Mouse (Mus musculus) gastrocnemius, adult 2 months (tissue): ENCODE data around the gene Tsga10ip. TPM values are rescaled to one million over a fixed set of nuclear protein-coding genes. Genes with fewer than 3 reads are reported as not detected.

ENCODE experiments used
- DNase-seq: peaks from one replicate; pipeline ENCODE4 v3.0.0; 2022
- H3K27ac ChIP-seq: fragments of 200-600 bp; 2 replicates; pipeline ENCODE4 v1.8.1; 2022; ENCODE audit warnings: mild to moderate bottlenecking
- H3K4me3 ChIP-seq: fragments of 200-600 bp; 2 replicates; pipeline ENCODE4 v1.8.1; 2022; ENCODE audit warnings: mild to moderate bottlenecking, moderate library complexity
- CTCF ChIP-seq: fragments of 200-600 bp; IDR thresholded peaks from 2 replicates; pipeline ENCODE4 v1.8.1; 2022; ENCODE audit warnings: antibody characterized with exemption, mild to moderate bottlenecking, moderate library complexity
- intact Hi-C: fragments of 180-260 bp; cut with DNase I; formaldehyde crosslinking; loops from one replicate; pipeline ENCODE4 v1.15.1; 2025
- total RNA-seq, 2 experiments: library from RNA; stranded (reverse); gene quantifications; 2 replicates each; pipeline ENCODE4 v1.2.3; 2021

Tsga10ip gene
- total RNA-seq, 2 experiments from 2014 or later: 1.3 to 2.7 TPM

DNA sequence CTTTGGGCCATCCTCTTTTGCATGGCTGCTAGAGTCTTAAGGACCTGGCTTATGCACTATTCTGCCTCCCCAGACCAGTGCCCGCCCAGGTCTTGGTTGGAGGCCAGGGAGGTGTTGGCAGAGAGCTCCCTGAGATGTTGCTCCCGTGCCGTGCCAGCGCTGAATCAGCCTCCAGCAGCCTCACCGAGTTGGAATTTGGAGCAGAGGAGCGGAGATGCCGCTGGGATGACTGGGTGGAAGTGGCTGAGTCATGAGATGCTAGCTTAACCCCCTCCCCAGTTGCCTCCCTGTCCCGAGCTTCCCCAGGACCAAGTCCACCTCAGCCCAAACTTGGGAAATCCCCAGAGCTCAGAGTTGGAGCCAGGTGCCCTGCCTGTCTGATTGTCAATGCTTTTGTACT is 27.5 kb upstream of the Tsga10ip start:
- Histone ChIP-seq H3K27ac (peak overlapping the region; percentile 52), H3K4me3 (no peak overlapping the region)
- intact Hi-C loops: no loop called here
- peak; percentile 94 for DNase-seq
- no peak for TF ChIP-seq CTCF

DNA sequence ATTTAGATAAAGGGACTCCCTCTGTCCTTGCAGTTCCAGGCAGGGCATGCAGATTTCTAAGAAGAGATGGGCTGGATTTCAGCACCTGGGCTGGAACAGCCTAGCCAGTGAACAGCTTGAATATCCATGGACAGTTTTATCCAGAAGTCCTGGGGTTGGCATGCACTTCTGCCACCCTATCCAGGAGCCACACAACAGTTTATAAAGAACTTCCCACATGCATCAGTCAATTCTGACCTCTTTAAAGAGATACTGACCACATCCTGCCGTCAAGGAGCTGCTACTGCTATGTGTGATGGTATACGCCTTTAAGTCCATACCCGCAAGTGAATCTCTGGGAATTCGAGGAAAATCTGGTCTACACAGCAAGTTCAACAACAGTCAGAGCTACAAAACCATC is 26.9 kb upstream of the Tsga10ip start:
- intact Hi-C loops: no loop called here
- H3K27ac ChIP-seq: peak overlapping the region; percentile 52
- TF ChIP-seq CTCF: no peak
- DNase-seq: no peak
- no peak overlapping the region for H3K4me3 ChIP-seq

DNA sequence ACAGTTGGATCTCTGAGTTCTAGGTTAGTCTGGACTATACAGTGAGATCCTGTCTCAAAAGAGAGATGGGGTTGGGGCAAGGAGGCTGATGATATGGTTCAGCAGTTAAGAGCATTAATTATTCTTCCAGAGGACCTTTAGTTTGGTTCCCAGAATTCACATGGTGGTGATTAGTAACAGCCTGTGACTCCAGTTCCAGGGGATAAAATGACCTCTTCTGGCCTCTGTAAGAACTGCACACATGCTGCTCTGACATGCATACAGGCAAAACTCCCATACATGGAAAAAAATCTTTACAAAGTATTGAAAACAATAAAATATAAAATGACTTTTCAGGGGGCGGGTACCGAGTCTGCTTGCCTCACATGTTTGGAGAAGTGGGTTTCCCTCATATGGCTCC is 25.8 kb upstream of the Tsga10ip start:
- intact Hi-C loops: no loop called here
- peak overlapping the region; percentile 66 for H3K27ac ChIP-seq
- no peak for DNase-seq
- no peak overlapping the region for H3K4me3 ChIP-seq
- TF ChIP-seq CTCF: peak; percentile 68

DNA sequence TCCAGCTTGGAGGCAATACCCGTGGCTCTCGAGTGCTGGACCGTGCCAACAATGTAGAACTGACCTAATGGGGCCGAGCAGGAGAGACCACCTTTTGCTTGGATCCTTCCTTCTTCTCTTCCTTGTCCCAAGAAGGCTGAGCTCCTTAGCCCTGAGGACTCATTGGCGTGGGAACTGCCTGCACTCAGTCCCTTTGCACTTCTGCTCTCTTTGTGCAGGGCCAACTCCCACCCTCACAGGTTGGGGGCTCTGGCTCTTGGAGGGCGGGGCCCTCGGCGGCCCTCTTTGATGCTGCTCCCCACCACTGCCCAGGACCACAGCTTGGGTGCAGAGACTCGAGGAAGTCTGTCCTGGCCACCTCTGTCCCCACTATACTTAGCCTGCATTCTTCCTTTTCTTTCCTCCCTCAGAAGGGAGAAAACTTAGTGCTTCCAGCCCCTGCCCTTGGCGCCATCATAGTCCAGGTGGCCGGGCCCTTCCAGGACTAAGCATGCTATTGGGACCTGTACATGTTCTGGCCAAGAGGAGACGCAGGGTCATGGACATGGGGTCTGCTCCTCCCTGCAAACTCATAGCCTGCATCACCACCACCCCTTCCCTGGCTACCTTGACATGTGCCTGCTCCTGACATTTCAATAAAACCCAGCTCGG is 24.4 kb upstream of the Tsga10ip start:
- H3K27ac ChIP-seq: peak overlapping the region; percentile 98
- peak overlapping the region; percentile 99 for H3K4me3 ChIP-seq
- intact Hi-C loops: no loop called here
- no peak for TF ChIP-seq CTCF
- no peak for DNase-seq

DNA sequence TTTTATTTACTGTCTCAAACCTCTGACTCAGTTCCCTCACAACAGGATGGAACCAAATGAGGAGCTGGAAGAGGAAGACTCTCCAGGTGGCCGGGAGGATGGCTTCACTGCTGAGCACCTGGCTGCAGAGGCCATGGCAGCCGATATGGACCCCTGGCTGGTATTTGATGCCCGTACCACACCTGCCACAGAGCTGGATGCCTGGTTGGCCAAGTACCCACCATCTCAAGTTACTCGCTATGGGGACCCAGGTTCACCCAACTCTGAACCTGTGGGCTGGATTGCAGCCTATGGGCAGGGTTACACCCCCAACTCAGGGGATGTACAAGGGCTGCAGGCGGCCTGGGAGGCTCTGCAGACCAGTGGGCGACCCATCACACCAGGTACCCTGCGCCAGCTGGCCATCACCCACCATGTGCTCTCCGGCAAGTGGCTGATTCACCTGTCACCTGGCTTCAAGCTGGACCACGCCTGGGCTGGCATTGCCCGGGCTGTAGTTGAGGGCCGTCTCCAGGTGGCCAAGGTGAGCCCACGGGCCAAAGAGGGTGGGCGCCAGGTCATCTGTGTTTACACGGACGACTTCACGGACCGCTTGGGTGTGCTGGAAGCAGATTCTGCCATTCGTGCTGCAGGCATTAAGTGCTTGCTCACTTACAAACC is 23.7 kb upstream of the Tsga10ip start:
- intact Hi-C loops: loop anchor here (2.0 kb wide), 2 partner anchors 17 to 63 kb away; partner anchors contain the start of gene Mus81
- H3K4me3 ChIP-seq: peak overlapping the region; percentile 99
- peak overlapping the region; percentile 98 for H3K27ac ChIP-seq
- no peak for TF ChIP-seq CTCF
- DNase-seq: peak; percentile 51

DNA sequence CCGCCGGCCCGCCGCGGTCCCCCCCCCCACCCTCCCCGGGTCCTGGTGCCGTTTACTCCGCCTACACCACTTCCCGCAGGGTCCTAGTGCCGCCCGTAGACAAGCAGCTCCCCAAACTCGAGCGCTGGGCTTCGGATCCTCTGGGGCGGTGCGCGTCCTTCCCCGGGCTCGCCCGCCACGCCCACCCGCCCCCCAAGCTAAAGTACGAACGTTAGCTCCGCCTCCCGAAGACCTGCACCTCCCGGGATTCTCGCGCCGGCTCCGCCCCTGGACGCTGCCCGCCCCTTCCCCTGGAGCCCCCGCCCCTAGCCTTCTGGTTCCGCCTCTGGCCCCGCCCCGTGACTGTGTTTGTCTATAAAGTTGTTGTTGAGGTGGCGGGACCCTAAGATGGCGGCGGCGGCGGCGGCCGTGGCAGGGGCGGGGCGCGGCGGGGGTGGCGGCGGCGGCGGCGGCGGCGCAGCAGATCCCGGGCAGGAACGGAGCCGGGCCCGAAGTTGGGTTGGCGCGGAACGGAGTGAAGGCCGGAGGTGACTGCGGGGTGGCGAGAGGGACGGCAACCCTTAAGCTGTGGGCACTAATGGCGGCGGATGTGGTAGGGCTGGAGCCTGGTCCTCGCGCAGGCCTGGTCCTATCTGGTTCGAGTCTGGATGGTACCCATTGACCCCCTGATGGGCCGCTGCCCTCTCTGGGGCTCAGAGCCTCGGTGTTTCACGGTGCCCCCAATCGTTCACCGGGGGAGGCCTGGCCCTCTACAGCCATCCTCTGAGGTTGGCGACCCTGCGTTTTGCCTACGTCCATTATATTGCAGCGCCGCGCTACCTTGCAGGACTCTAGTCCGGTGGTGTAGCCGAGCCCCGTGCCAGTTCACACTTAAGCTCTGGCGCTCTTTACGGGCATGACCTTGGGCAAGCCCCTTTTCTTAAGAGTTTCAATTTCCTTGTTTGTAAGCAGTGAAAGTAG is 22.7 kb upstream of the Tsga10ip start, which contains the start of the genes Drap1 and AI837181:
Gene Drap1, minus strand, starts transcription at position 198 of the 960 bp plus-strand sequence.
Gene AI837181, plus strand, starts transcription at position 363 of the 960 bp plus-strand sequence.
- no peak for TF ChIP-seq CTCF
- peak; percentile 98 for DNase-seq
- Histone ChIP-seq H3K27ac (peak within 1 kb of the TSS; percentile 98), H3K4me3 (peak within 1 kb of the TSS; percentile 99)
- intact Hi-C loops: loop anchor here (2.0 kb wide), 2 partner anchors 16 to 64 kb away; partner anchors contain the start of gene Mus81

DNA sequence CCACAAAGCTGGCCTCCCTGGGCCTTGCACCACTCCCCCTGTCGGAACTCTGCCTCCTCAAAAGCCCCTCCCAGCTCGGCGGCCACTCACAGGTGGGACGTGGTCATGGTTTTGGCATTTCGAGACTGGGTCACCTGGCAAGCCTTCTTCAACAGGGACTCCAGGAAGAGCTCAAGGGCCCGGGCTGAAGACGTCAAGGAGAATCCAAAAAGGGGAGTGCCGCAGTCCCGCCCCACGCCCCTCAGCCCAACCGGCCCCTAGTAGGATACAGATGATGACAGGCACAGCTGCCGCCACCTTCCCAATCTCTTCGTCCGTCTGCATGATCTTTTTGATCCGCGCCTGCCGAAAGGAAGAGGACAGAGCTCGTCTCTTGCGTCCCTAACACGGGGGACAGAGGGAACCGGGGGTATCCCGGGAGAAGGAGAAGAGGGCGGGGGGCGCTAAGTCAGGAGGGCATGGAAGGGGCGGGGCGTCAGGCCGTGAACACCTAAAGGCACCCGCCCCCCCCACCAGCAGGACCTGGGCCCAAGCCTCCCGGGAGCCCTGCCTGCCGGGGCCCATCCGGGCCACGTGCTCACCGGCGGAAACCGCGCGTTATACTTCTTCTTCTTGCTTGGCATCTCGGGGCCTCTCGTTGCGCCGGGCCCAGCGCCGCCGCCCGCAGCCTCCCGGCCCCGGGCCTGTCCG is 21.9 kb upstream of the Tsga10ip start:
- peak overlapping the region; percentile 99 for H3K4me3 ChIP-seq
- intact Hi-C loops: loop anchor here (2.0 kb wide), 2 partner anchors 15 to 65 kb away; partner anchors contain the start of gene Mus81
- DNase-seq: peak; percentile 88
- peak overlapping the region; percentile 97 for H3K27ac ChIP-seq
- TF ChIP-seq CTCF: peak; percentile 19; the same call in 1 of the 2 replicates

DNA sequence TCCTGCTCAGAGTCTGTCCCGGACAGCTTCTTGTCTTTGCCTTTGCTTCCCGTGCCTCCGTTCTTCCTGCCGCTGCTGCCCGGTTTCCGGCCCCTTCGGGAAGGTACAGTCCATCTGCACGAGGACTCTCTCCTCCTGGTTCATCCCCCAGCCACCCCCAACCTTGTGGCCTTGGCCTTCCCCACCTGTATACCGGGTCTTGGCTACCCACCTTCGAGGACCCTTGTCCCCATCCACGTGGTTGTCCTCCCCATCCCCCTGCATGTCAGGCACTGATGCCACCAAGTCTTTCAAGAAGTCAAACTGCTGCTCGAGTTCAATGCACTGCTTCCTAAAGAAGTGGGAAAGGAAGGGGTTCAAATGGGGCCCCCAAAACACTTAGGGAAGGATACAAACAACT is 21.2 kb upstream of the Tsga10ip start:
- Histone ChIP-seq H3K4me3 (peak overlapping the region; percentile 99), H3K27ac (peak overlapping the region; percentile 97)
- no peak for TF ChIP-seq CTCF
- DNase-seq: peak; percentile 45
- intact Hi-C loops: no loop called here

DNA sequence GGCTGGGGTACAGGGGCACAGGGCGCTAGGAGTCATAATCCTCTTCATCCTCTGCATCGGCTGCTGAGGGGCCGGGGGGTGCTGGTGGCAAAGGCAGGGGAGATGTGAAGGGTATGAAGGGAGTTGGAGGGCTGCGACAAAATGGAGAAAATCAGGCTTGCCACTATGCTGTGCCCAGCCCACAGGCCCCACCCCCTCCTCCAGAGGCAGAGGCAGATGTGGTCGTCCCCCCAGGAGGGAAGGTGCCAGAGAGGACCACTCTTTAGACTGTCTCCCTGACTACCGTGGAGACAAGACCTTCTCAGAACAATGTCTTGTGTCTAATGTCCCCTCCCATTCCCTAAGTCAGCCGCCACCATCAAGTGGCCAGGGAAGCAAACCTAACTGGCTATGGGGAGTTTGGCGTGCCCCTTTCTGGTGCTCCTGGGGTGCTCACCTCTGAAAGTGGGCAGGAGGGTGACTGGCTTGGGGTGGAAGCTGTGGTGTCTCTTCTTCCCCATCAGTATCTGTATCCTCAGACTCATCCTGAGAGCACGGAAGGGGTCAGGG is 20.6 kb upstream of the Tsga10ip start:
- Histone ChIP-seq H3K27ac (peak overlapping the region; percentile 97), H3K4me3 (peak overlapping the region; percentile 99)
- intact Hi-C loops: no loop called here
- DNase-seq: no peak
- TF ChIP-seq CTCF: no peak

DNA sequence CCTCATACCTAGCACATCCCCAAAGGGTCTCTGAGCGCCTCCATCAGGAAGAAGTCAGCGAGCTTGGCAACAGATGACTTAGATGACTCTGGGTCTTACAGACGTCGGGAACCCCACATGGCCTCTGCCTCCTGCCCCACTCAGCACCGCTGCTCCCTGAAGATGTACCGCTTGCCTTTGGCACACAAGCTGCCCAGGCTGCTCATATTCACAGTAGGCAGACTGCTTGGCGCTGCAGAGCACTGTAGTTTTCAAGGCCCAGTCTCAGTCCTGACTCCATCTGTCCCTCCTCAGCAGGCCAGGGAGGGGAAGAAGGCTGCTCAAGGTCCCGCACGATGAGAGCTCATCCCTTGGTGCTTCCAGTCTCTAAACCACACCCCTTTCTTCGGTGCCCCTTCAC is 19.9 kb upstream of the Tsga10ip start:
- H3K27ac ChIP-seq: peak overlapping the region; percentile 97
- intact Hi-C loops: no loop called here
- TF ChIP-seq CTCF: no peak
- peak; percentile 68 for DNase-seq
- peak overlapping the region; percentile 99 for H3K4me3 ChIP-seq

DNA sequence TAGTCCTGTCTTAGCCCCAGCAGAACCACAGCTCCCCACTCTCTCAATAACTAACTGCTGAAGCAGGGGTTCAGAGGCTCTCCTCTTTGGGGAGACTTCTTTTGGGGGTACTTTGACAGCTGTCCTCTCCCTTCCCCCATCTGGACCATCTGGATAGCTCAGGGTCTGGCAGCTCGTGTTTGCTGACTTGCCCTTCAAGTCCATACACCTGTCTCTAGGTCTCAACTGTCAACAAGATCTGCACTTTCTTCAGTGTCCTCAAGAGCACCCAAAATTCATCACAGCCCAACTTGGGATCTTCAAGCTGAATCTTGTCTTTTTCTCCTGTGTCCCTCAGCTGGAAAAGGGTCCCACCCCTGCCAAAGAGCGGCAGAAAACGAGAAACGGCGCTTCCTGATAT is 19.5 kb upstream of the Tsga10ip start:
- no peak for TF ChIP-seq CTCF
- Histone ChIP-seq H3K4me3 (peak overlapping the region; percentile 99), H3K27ac (peak overlapping the region; percentile 97)
- peak; percentile 60 for DNase-seq
- intact Hi-C loops: no loop called here
